Mouse (Mus musculus) spleen, adult 2 months (tissue): ENCODE data around the gene Kctd21.

Source experiments
- CTCF ChIP-seq: fragments of 200-500 bp; IDR thresholded peaks from 2 replicates; pipeline ENCODE4 v1.5.1; 2011; ENCODE audit warnings: mild to moderate bottlenecking, inconsistent platforms; ENCODE audit not compliant: insufficient read depth, insufficient read length, insufficient replicate concordance; ENCODE audit errors: extremely low read depth
- POLR2A ChIP-seq: fragments of 200-500 bp; IDR thresholded peaks from 2 replicates; pipeline ENCODE4 v1.6.1; 2011; ENCODE audit warnings: low read depth, low read length, inconsistent platforms

- no peak for TF ChIP-seq CTCF
- TF ChIP-seq POLR2A = no peak
These were observed 29.3 kb upstream of the Kctd21 start for GRCm38 (mm10) chr7:97302876-97303275.
